Mouse (Mus musculus) forebrain, embryonic 16.5 days (tissue): ENCODE results near the gene Prg3. TPM values are rescaled to one million over a fixed set of nuclear protein-coding genes. Genes with fewer than 3 reads are reported as not detected.

ENCODE experiments used
- ATAC-seq: fragments of 200-750 bp; cut with Nextera tagmentation; 2 replicates; pipeline ENCODE4 v1.8.0; 2017; ENCODE audit warnings: mild to moderate bottlenecking, moderate library complexity
- H3K27ac ChIP-seq: fragments of 300-500 bp; sonication (generic); 2 replicates; pipeline ENCODE4 v1.5.1; 2014; ENCODE audit warnings: low read length, control low read depth
- H3K27me3 ChIP-seq: fragments of 300-500 bp; sonication (generic); replicated peaks from 2 replicates; pipeline ENCODE4 v1.6.1; 2014; ENCODE audit warnings: low read length; ENCODE audit not compliant: control insufficient read depth, insufficient read depth
- H3K36me3 ChIP-seq: fragments of 300-500 bp; sonication (generic); 2 replicates; pipeline ENCODE4 v1.6.1; 2014; ENCODE audit not compliant: control insufficient read depth, insufficient read depth
- H3K4me1 ChIP-seq: fragments of 300-500 bp; sonication (generic); replicated peaks from 2 replicates; pipeline ENCODE4 v1.6.1; 2014; ENCODE audit warnings: low read length; ENCODE audit not compliant: control insufficient read depth, insufficient read depth
- H3K4me2 ChIP-seq: fragments of 300-500 bp; sonication (generic); 2 replicates; pipeline ENCODE4 v1.6.1; 2014; ENCODE audit warnings: mild to moderate bottlenecking, low read length, control low read depth
- H3K4me3 ChIP-seq: fragments of 300-500 bp; sonication (generic); replicated peaks from 2 replicates; pipeline ENCODE4 v1.5.1; 2014; ENCODE audit warnings: mild to moderate bottlenecking, low read length, control low read depth
- H3K9ac ChIP-seq: fragments of 300-500 bp; sonication (generic); replicated peaks from 2 replicates; pipeline ENCODE4 v1.6.1; 2014; ENCODE audit warnings: low read depth, low read length, control low read depth
- H3K9me3 ChIP-seq: fragments of 300-500 bp; sonication (generic); 2 replicates; pipeline ENCODE4 v1.6.1; 2016; ENCODE audit warnings: low read length; ENCODE audit not compliant: control insufficient read depth
- WGBS: fragments of 180-500 bp; shearing (Covaris S2); extraction: QIAGEN DNeasy Blood & Tissue Kit; methylation state at CpG from one replicate; pipeline ENCODE4 v1.1.7; 2014; 5-methylcytosine and 5-hydroxymethylcytosine counted together
- polyA plus RNA-seq: library from polyadenylated mRNA; unstranded; fragments of >200 nt; fragmentation: Nextera tagmentation; extraction: Ambion mirVana; gene quantifications from 2 replicates; pipeline ENCODE4 v1.2.1, GENCODE M21; 2015

Prg3 gene
- polyA plus RNA-seq, 1 experiment from 2014 or later = not detected

GRCm38 (mm10) chr2:84964111-84964801, 23.8 kb upstream of the Prg3 start:
- Histone ChIP-seq H3K27ac (no peak overlapping the region), H3K4me1 (no peaks in the 10 kb centered on the region), H3K9ac (no peak overlapping the region), H3K27me3 (no peaks in the 10 kb centered on the region), H3K4me3 (no peak overlapping the region), H3K9me3 (no peaks in the 10 kb centered on the region), H3K4me2 (no peak overlapping the region), H3K36me3 (no peaks in the 10 kb centered on the region)
- no peak for ATAC-seq
- 92% methylated on average over 7 of the region's 7 CpGs for WGBS

- H3K27ac ChIP-seq = no peak overlapping the region
- no peaks in the 10 kb centered on the region for H3K27me3 ChIP-seq
- H3K9me3 ChIP-seq = no peaks in the 10 kb centered on the region
- WGBS = 91% methylated on average over 5 of the region's 5 CpGs
- H3K4me3 ChIP-seq = no peak overlapping the region
- no peak overlapping the region for H3K4me2 ChIP-seq
- no peak overlapping the region for H3K9ac ChIP-seq
- H3K4me1 ChIP-seq = no peaks in the 10 kb centered on the region
- no peak for ATAC-seq
- no peaks in the 10 kb centered on the region for H3K36me3 ChIP-seq
Measured at GRCm38 (mm10) chr2:84967318-84967991, 20.6 kb upstream of the Prg3 start.

- Histone ChIP-seq H3K27ac (no peak overlapping the region), H3K9ac (no peak overlapping the region), H3K4me1 (no peaks in the 10 kb centered on the region), H3K9me3 (no peaks in the 10 kb centered on the region), H3K36me3 (no peaks in the 10 kb centered on the region), H3K27me3 (no peaks in the 10 kb centered on the region), H3K4me2 (no peak overlapping the region), H3K4me3 (no peak overlapping the region)
- WGBS = 92% methylated on average over 2 of the region's 2 CpGs
- no peak for ATAC-seq
Measured at GRCm38 (mm10) chr2:84975580-84975979, 12.4 kb upstream of the Prg3 start.

- H3K27me3 ChIP-seq = no peaks in the 10 kb centered on the region
- H3K4me3 ChIP-seq = no peak within 1 kb of the TSS
- no peak for ATAC-seq
- H3K36me3 ChIP-seq = no peaks in the 10 kb centered on the region
- WGBS = 32% methylated on average over 1 of the region's 1 CpGs
- no peaks in the 10 kb centered on the region for H3K4me1 ChIP-seq
- H3K9me3 ChIP-seq = no peaks in the 10 kb centered on the region
- H3K4me2 ChIP-seq = no peak within 1 kb of the TSS
- H3K27ac ChIP-seq = no peak within 1 kb of the TSS
- H3K9ac ChIP-seq = no peak within 1 kb of the TSS
Measured at GRCm38 (mm10) chr2:84980188-84980587, 7.8 kb upstream of the Prg3 start, which contains the start of gene Prg2. TSS of gene Prg2 (plus strand) at chr2:84980461.

GRCm38 (mm10) chr2:84996376-84996775, 8.4 kb downstream of the Prg3 start:
- 99% methylated on average over 2 of the region's 2 CpGs for WGBS
- Histone ChIP-seq H3K36me3 (no peaks in the 10 kb centered on the region), H3K27ac (no peak overlapping the region), H3K9me3 (no peaks in the 10 kb centered on the region), H3K9ac (no peak overlapping the region), H3K4me3 (no peak overlapping the region), H3K4me1 (no peaks in the 10 kb centered on the region), H3K27me3 (no peaks in the 10 kb centered on the region), H3K4me2 (no peak overlapping the region)
- no peak for ATAC-seq

GRCm38 (mm10) chr2:84999486-85000181, 11.6 kb downstream of the Prg3 start:
- Histone ChIP-seq H3K4me1 (no peaks in the 10 kb centered on the region), H3K9ac (no peak overlapping the region), H3K4me3 (no peak overlapping the region), H3K36me3 (no peaks in the 10 kb centered on the region), H3K4me2 (no peak overlapping the region), H3K9me3 (no peaks in the 10 kb centered on the region), H3K27ac (no peak overlapping the region), H3K27me3 (no peaks in the 10 kb centered on the region)
- 86% methylated on average over 3 of the region's 3 CpGs for WGBS
- no peak for ATAC-seq

- Histone ChIP-seq H3K27ac (no peak overlapping the region), H3K36me3 (no peaks in the 10 kb centered on the region), H3K27me3 (no peaks in the 10 kb centered on the region), H3K4me3 (no peak overlapping the region), H3K4me2 (no peak overlapping the region), H3K9ac (no peak overlapping the region), H3K9me3 (no peaks in the 10 kb centered on the region), H3K4me1 (no peaks in the 10 kb centered on the region)
- no peak for ATAC-seq
- WGBS = 77% methylated on average over 13 of the region's 13 CpGs
Measured at GRCm38 (mm10) chr2:85001497-85001896, 13.5 kb downstream of the Prg3 start.

- H3K36me3 ChIP-seq = no peaks in the 10 kb centered on the region
- no peak overlapping the region for H3K27ac ChIP-seq
- no peak for ATAC-seq
- H3K9me3 ChIP-seq = no peaks in the 10 kb centered on the region
- no peak overlapping the region for H3K9ac ChIP-seq
- H3K4me2 ChIP-seq = no peak overlapping the region
- no peaks in the 10 kb centered on the region for H3K4me1 ChIP-seq
- WGBS = 80% methylated on average over 8 of the region's 8 CpGs
- H3K4me3 ChIP-seq = no peak overlapping the region
- no peaks in the 10 kb centered on the region for H3K27me3 ChIP-seq
Measured at GRCm38 (mm10) chr2:85002575-85002974, 14.6 kb downstream of the Prg3 start.

GRCm38 (mm10) chr2:85004341-85004740, 16.3 kb downstream of the Prg3 start:
- H3K36me3 ChIP-seq = no peaks in the 10 kb centered on the region
- no peak overlapping the region for H3K4me3 ChIP-seq
- no peak for ATAC-seq
- H3K4me1 ChIP-seq = no peaks in the 10 kb centered on the region
- no peak overlapping the region for H3K9ac ChIP-seq
- H3K27ac ChIP-seq = no peak overlapping the region
- WGBS = 77% methylated on average over 4 of the region's 4 CpGs
- H3K4me2 ChIP-seq = no peak overlapping the region
- no peaks in the 10 kb centered on the region for H3K27me3 ChIP-seq
- H3K9me3 ChIP-seq = no peaks in the 10 kb centered on the region
